In genomic region chr7:29134230-29134629, GRCm38 (mm10) we compare ENCODE assay signal across 8 mouse cellular contexts. TPM values are rescaled to one million over a fixed set of nuclear protein-coding genes. Genes with fewer than 3 reads are reported as not detected.
DNase-seq lines count a peak whose midpoint lies in the region; ATAC-seq and TF ChIP-seq lines count a peak whose summit lies in the region.

No protein-coding gene starts in this region.

- no peak overlapping the region for H3K27ac ChIP-seq in kidney, embryonic 14.5 days (ENCODE audit: low read depth, low read length)
- H3K27ac ChIP-seq in hindbrain, embryonic 14.5 days = no peak overlapping the region
- H3K27ac ChIP-seq in midbrain, embryonic 12.5 days (replicated peaks) = no peak overlapping the region

- H3K9ac ChIP-seq in kidney, embryonic 14.5 days (ENCODE audit: low read depth, low read length) = no peak overlapping the region
- H3K9ac ChIP-seq in hindbrain, embryonic 14.5 days = no peak overlapping the region; the same call in 1 of the 2 replicates
- peak overlapping the region; percentile 43 for H3K9ac ChIP-seq in midbrain, embryonic 12.5 days (replicated peaks)

- peaks cover 4% of the 10 kb centered on the region; the same call in 1 of the 2 replicates for H3K4me1 ChIP-seq in kidney, embryonic 14.5 days (ENCODE audit: control insufficient read depth, insufficient read depth, low read length)
- H3K4me1 ChIP-seq in hindbrain, embryonic 14.5 days (replicated peaks; ENCODE audit: control insufficient read depth, insufficient read depth, low read length) = no peaks in the 10 kb centered on the region; the same call in 1 of the 2 replicates
- H3K4me1 ChIP-seq in midbrain, embryonic 12.5 days = peaks cover 9% of the 10 kb centered on the region; the same call in 1 of the 2 replicates

- no peak for ATAC-seq in kidney, embryonic 14.5 days (ENCODE audit: low FRiP score, low TSS enrichment)
- no peak for ATAC-seq in hindbrain, embryonic 14.5 days (ENCODE audit: low FRiP score)
- ATAC-seq in midbrain, embryonic 12.5 days (ENCODE audit: low FRiP score, low read depth) = no peak
- ATAC-seq in inflammation-experienced regulatory T-cells, adult 6 months = no peak

- no peak for DNase-seq in kidney, adult 18-20 months
- DNase-seq in brain, embryonic 14.5 days (ENCODE audit: low read depth) = peak; percentile 17
- DNase-seq in hindbrain, embryonic 14.5 days (ENCODE audit: low spot score) = no peak
- no peak for DNase-seq in ovary, postnatal 10 days (ENCODE audit: low spot score)
- no peak for DNase-seq in adipocyte (ENCODE audit: low spot score)

- no peak for TF ChIP-seq POLR2A in brain, embryonic 14.5 days (IDR thresholded peaks at IDR 0.05; ENCODE audit: borderline replicate concordance, extremely low read depth, insufficient read depth, insufficient read length, poor library complexity, severe bottlenecking)

- no peaks in the 10 kb centered on the region for H3K36me3 ChIP-seq in kidney, embryonic 14.5 days (ENCODE audit: control insufficient read depth, insufficient read depth, low read length)
- no peaks in the 10 kb centered on the region for H3K36me3 ChIP-seq in hindbrain, embryonic 14.5 days (replicated peaks; ENCODE audit: control insufficient read depth, insufficient read depth)
- H3K36me3 ChIP-seq in midbrain, embryonic 12.5 days = no peaks in the 10 kb centered on the region

- 2% methylated on average over 4 of the region's 4 CpGs for WGBS in kidney, embryonic 14.5 days
- WGBS in hindbrain, embryonic 14.5 days = 9% methylated on average over 4 of the region's 4 CpGs
- 6% methylated on average over 3 of the region's 4 CpGs for WGBS in midbrain, embryonic 12.5 days

- peak overlapping the region; percentile 58 for H3K4me2 ChIP-seq in kidney, embryonic 14.5 days (replicated peaks; ENCODE audit: low read depth, low read length)
- peak overlapping the region; percentile 46 for H3K4me2 ChIP-seq in hindbrain, embryonic 14.5 days (replicated peaks)
- peak overlapping the region; percentile 57 for H3K4me2 ChIP-seq in midbrain, embryonic 12.5 days (replicated peaks)

- H3K4me3 ChIP-seq in kidney, embryonic 14.5 days (ENCODE audit: low read length) = peak overlapping the region; percentile 30
- H3K4me3 ChIP-seq in hindbrain, embryonic 14.5 days (replicated peaks; ENCODE audit: low read length) = peak overlapping the region; percentile 19; the same call in 1 of the 2 replicates
- peak overlapping the region; percentile 30 for H3K4me3 ChIP-seq in midbrain, embryonic 12.5 days

- no peaks in the 10 kb centered on the region for H3K27me3 ChIP-seq in kidney, embryonic 14.5 days (ENCODE audit: control insufficient read depth, insufficient read depth, low read length)
- peaks cover 20% of the 10 kb centered on the region for H3K27me3 ChIP-seq in hindbrain, embryonic 14.5 days (ENCODE audit: control insufficient read depth, insufficient read depth, low read length)
- H3K27me3 ChIP-seq in midbrain, embryonic 12.5 days = peaks cover 30% of the 10 kb centered on the region

- H3K9me3 ChIP-seq in kidney, embryonic 14.5 days (ENCODE audit: control insufficient read depth, low read length) = no peaks in the 10 kb centered on the region
- H3K9me3 ChIP-seq in hindbrain, embryonic 14.5 days (ENCODE audit: control insufficient read depth, low read length) = no peaks in the 10 kb centered on the region
- no peaks in the 10 kb centered on the region for H3K9me3 ChIP-seq in midbrain, embryonic 12.5 days

- no peak for TF ChIP-seq CTCF in brain, embryonic 14.5 days (IDR thresholded peaks at IDR 0.05; ENCODE audit: borderline replicate concordance, extremely low read depth, insufficient read depth, insufficient read length)

RNA-seq across cellular contexts. Expression of gene Rasgrp4, which starts 0.4 kb away (rescaled TPM):
- polyA plus RNA-seq in kidney, embryonic 14.5 days (2014; fragmentation: Nextera tagmentation; extraction: Ambion mirVana) = 0.68 and 1.1 TPM in 2 replicates
- polyA plus RNA-seq in brain, embryonic 14.5 days (2012; rRNA removed) = 2.7 and 3.9 TPM in 2 replicates
- 0.91 and 1.1 TPM in 2 replicates for polyA plus RNA-seq in hindbrain, embryonic 14.5 days (2014; fragmentation: Nextera tagmentation; extraction: Ambion mirVana)
- polyA plus RNA-seq in midbrain, embryonic 12.5 days (2016; fragmentation: Nextera tagmentation; extraction: Ambion mirVana) = 0.63 and 0.71 TPM in 2 replicates
- 1 to 10 TPM in 1 of 3 experiments, under 1 TPM in 2; 0.45 to 1.1 (median 0.95) TPM for polyA plus RNA-seq in inflammation-experienced regulatory T-cells, adult 6 months (2017; shearing (Covaris generic))

RNA-seq across cellular contexts. Expression of gene Ryr1, which starts 9.3 kb away (rescaled TPM):
- polyA plus RNA-seq in kidney, embryonic 14.5 days (2014; fragmentation: Nextera tagmentation; extraction: Ambion mirVana) = 1.1 TPM in 2 replicates
- polyA plus RNA-seq in brain, embryonic 14.5 days (2012; rRNA removed) = 6.3 and 9.1 TPM in 2 replicates
- polyA plus RNA-seq in hindbrain, embryonic 14.5 days (2014; fragmentation: Nextera tagmentation; extraction: Ambion mirVana) = 5.1 and 7.6 TPM in 2 replicates
- 2.8 TPM in 2 replicates for polyA plus RNA-seq in midbrain, embryonic 12.5 days (2016; fragmentation: Nextera tagmentation; extraction: Ambion mirVana)
- polyA plus RNA-seq in inflammation-experienced regulatory T-cells, adult 6 months (2017; shearing (Covaris generic)) = under 1 TPM in 2 of 3 experiments, not detected in 1; 0.05 to 0.16 TPM

RNA-seq across cellular contexts. Expression of gene Fam98c, which starts 21.8 kb away (rescaled TPM):
- 12.2 and 13.9 TPM in 2 replicates for polyA plus RNA-seq in kidney, embryonic 14.5 days (2014; fragmentation: Nextera tagmentation; extraction: Ambion mirVana)
- polyA plus RNA-seq in brain, embryonic 14.5 days (2012; rRNA removed) = 21.1 and 28.2 TPM in 2 replicates
- polyA plus RNA-seq in hindbrain, embryonic 14.5 days (2014; fragmentation: Nextera tagmentation; extraction: Ambion mirVana) = 25.8 and 32.8 TPM in 2 replicates
- 17.4 and 20.4 TPM in 2 replicates for polyA plus RNA-seq in midbrain, embryonic 12.5 days (2016; fragmentation: Nextera tagmentation; extraction: Ambion mirVana)
- 10 to 100 TPM in 2 of 3 experiments, 1 to 10 TPM in 1; 6.5 to 11.3 (median 11.3) TPM for polyA plus RNA-seq in inflammation-experienced regulatory T-cells, adult 6 months (2017; shearing (Covaris generic))

RNA-seq across cellular contexts. Expression of gene Ggn, which starts 35.8 kb away (rescaled TPM):
- polyA plus RNA-seq in kidney, embryonic 14.5 days (2014; fragmentation: Nextera tagmentation; extraction: Ambion mirVana) = 0.47 and 0.91 TPM in 2 replicates
- 0.38 and 0.85 TPM in 2 replicates for polyA plus RNA-seq in brain, embryonic 14.5 days (2012; rRNA removed)
- 0.36 and 1.0 TPM in 2 replicates for polyA plus RNA-seq in hindbrain, embryonic 14.5 days (2014; fragmentation: Nextera tagmentation; extraction: Ambion mirVana)
- polyA plus RNA-seq in midbrain, embryonic 12.5 days (2016; fragmentation: Nextera tagmentation; extraction: Ambion mirVana) = 0.78 and 0.85 TPM in 2 replicates
- polyA plus RNA-seq in inflammation-experienced regulatory T-cells, adult 6 months (2017; shearing (Covaris generic)) = not detected

RNA-seq across cellular contexts. Expression of gene Spred3, which starts 36.0 kb away (rescaled TPM):
- 6.0 and 6.4 TPM in 2 replicates for polyA plus RNA-seq in kidney, embryonic 14.5 days (2014; fragmentation: Nextera tagmentation; extraction: Ambion mirVana)
- 29.0 and 35.6 TPM in 2 replicates for polyA plus RNA-seq in brain, embryonic 14.5 days (2012; rRNA removed)
- polyA plus RNA-seq in hindbrain, embryonic 14.5 days (2014; fragmentation: Nextera tagmentation; extraction: Ambion mirVana) = 10.3 and 10.5 TPM in 2 replicates
- polyA plus RNA-seq in midbrain, embryonic 12.5 days (2016; fragmentation: Nextera tagmentation; extraction: Ambion mirVana) = 6.1 and 6.8 TPM in 2 replicates
- under 1 TPM; 0.18 to 0.46 (median 0.46) TPM for polyA plus RNA-seq in inflammation-experienced regulatory T-cells, adult 6 months (2017; shearing (Covaris generic))
